Mouse (Mus musculus): Measurements from ENCODE around the gene B4galt1. TPM values are rescaled to one million over a fixed set of nuclear protein-coding genes. Genes with fewer than 3 reads are reported as not detected.

Gene B4galt1
- 77.8 TPM for total RNA-seq (2023)

DNA sequence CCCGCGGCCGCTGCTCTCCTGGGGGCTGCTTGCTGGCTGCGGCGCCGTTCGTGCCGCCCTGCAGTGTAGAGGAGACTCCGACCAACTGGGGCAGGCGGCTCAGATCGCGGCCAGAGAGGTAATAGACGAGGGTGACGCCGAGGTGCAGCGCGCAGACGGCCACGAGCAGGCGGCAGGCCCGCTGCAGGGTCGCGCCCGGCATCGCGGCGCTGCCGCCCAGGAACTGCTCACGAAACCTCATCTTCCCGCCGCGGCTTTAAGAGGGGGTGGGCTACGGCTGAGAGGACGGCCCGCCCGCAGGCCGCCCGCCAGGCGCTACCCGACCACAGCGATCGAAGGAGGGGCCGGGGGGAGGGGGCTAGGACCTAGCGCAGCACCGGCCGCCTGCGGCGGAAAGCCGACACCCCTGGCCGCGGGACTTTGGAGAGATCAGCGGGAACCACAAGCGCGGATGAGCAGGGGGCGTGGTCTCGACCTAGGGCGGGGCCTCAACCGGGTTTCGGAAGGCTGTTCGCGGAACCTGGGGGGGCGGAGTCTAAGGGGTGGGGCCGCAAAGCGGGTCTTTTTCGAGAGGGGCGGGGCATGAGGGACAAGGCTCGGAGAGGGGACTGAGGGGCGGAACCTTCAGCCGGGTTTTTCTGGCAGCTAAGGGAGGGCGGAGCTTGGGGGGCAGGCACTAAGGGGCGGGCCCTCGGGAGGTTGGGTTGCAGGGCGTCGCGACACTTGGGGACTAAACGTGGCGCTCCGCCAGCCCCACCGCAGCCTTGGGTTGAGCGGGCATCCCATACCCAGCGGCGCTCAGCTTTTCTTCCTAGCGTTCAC lies at the start of gene B4galt1:
Gene B4galt1 (minus strand): TSS at position 441 of the 822 bp plus-strand sequence.

DNA sequence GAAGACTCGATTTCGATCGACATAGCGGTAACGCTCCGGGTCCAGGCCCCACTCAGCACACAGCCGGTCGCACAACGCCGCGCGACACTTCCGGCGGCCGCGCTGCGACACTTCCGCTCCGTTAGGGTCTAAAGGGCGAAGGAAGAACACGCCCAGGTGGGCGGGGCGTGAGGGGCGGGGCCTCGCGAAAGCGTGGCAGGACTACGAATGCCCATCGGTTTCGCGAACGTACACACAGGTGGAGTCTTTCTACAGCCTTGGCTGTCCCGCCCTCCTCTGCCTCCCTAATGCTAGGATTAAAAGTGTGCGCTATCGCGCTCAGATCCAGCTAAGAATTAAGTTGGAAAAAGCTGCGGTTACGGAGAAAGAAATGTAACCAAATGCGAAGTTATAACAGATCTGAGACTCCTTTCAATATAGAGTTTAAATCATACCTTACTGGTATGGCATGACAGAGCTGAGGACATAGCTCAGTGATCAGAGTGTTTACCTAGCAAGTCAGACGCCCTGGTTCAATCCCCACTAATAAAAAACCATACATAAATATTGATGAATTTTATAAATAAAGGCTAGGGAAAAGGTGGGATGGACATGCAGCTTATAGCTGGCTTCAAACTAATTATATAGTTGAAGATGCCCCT lies 95.9 kb downstream of the B4galt1 start, which contains the start of gene Smu1:
Gene Smu1 (minus strand): TSS at position 144 of the 641 bp plus-strand sequence.

Other genes starting within 250 kb of the B4galt1 start
- gene Aptx, start 150.8 kb downstream of the B4galt1 start, total RNA-seq (2023) = 25.0 TPM
- 574 TPM for gene Dnaja1, start 131.9 kb downstream of the B4galt1 start, total RNA-seq (2023)
- 62.4 TPM for gene Smu1, start 96.1 kb downstream of the B4galt1 start, total RNA-seq (2023)
- not detected for gene Spink4, start 66.0 kb upstream of the B4galt1 start, total RNA-seq (2023)
- gene Bag1, start 94.3 kb upstream of the B4galt1 start, total RNA-seq (2023) = 68.1 TPM
- gene Chmp5, start 94.4 kb upstream of the B4galt1 start, total RNA-seq (2023) = 25.7 TPM
- 90.5 TPM for gene Nfx1, start 116.9 kb upstream of the B4galt1 start, total RNA-seq (2023)
- not detected for gene Aqp7, start 194.1 kb upstream of the B4galt1 start, total RNA-seq (2023)
- gene Aqp3, start 244.2 kb upstream of the B4galt1 start, total RNA-seq (2023) = 65.0 TPM

All from CD8-positive naive resting alpha-beta T cell, adult 57 days (primary cell).